16 mouse cellular contexts compared by ENCODE assay signal in genomic region chr5:65514635-65515278, GRCm38 (mm10). TPM values are rescaled to one million over a fixed set of nuclear protein-coding genes. Genes with fewer than 3 reads are reported as not detected.
DNase-seq lines count a peak whose midpoint lies in the region; ATAC-seq lines count a peak whose summit lies in the region.
"Had no signal": no experiment of that assay in that cellular context is flagged by ENCODE, and none has a peak within 500 bp of the region (broad histone marks: within the 10 kb centered on the region; RNA-seq: fewer than 3 reads in every experiment).

No protein-coding gene starts in this region.

- no peak for DNase-seq in heart, adult 8-10 months (ENCODE audit: low spot score)
- peak; percentile 58 to 68 for DNase-seq in B cell, adult 2 months
- no peak for DNase-seq in hindbrain, embryonic 11.5 days (ENCODE audit: low spot score)
- DNase-seq in gastrocnemius, postnatal 10 days = no peak
- no peak for DNase-seq in embryo, embryonic 9.5 days (ENCODE audit: extremely low spot score)
- DNase-seq: embryo, embryonic 11 days; heart, postnatal 10 days had no signal

- H3K9me3 ChIP-seq in heart, embryonic 15.5 days (replicated peaks) = no peaks in the 10 kb centered on the region
- H3K9me3 ChIP-seq in intestine, embryonic 15.5 days = no peaks in the 10 kb centered on the region
- no peaks in the 10 kb centered on the region for H3K9me3 ChIP-seq in hindbrain, embryonic 11.5 days (ENCODE audit: control insufficient read depth, low read length)
- H3K9me3 ChIP-seq: forebrain, embryonic 15.5 days had no signal

- H3K27ac ChIP-seq in heart, embryonic 15.5 days = peak overlapping the region; percentile 47; the same call in 1 of the 2 replicates
- peak overlapping the region; percentile 3; the same call in 1 of the 2 replicates for H3K27ac ChIP-seq in intestine, embryonic 15.5 days
- no peak overlapping the region for H3K27ac ChIP-seq in hindbrain, embryonic 11.5 days (ENCODE audit: low read depth, low read length)
- H3K27ac ChIP-seq: forebrain, embryonic 15.5 days had no signal

- WGBS in heart, embryonic 15.5 days = 53% methylated on average over 5 of the region's 5 CpGs
- WGBS in intestine, embryonic 15.5 days = 46% methylated on average over 5 of the region's 5 CpGs
- 72% methylated on average over 5 of the region's 5 CpGs for WGBS in hindbrain, embryonic 11.5 days

- no peaks in the 10 kb centered on the region for H3K36me3 ChIP-seq in heart, embryonic 15.5 days
- H3K36me3 ChIP-seq in intestine, embryonic 15.5 days = no peaks in the 10 kb centered on the region
- no peaks in the 10 kb centered on the region for H3K36me3 ChIP-seq in hindbrain, embryonic 11.5 days (ENCODE audit: control insufficient read depth, insufficient read depth, low read length)
- H3K36me3 ChIP-seq: forebrain, embryonic 15.5 days had no signal

- no peak overlapping the region for H3K4me3 ChIP-seq in heart, embryonic 15.5 days
- H3K4me3 ChIP-seq in intestine, embryonic 15.5 days (replicated peaks) = no peak overlapping the region
- no peak overlapping the region for H3K4me3 ChIP-seq in hindbrain, embryonic 11.5 days (ENCODE audit: low read depth, low read length)
- H3K4me3 ChIP-seq: forebrain, embryonic 15.5 days had no signal

- no peak overlapping the region for H3K9ac ChIP-seq in heart, embryonic 15.5 days
- no peak overlapping the region for H3K9ac ChIP-seq in intestine, embryonic 15.5 days
- no peak overlapping the region for H3K9ac ChIP-seq in hindbrain, embryonic 11.5 days (ENCODE audit: low read depth, low read length)
- H3K9ac ChIP-seq: forebrain, embryonic 15.5 days had no signal

- no peak for ATAC-seq in heart, embryonic 15.5 days (replicated peaks; ENCODE audit: insufficient number of reproducible peaks, insufficient read depth, low FRiP score, low read depth)
- peak; percentile 84 for ATAC-seq in intestine, embryonic 15.5 days
- ATAC-seq in neutrophil, adult 5-6 weeks (ENCODE audit: extremely low read depth, insufficient number of reproducible peaks, low FRiP score, poor library complexity, severe bottlenecking) = peak; percentile 72
- no peak for ATAC-seq in hindbrain, embryonic 11.5 days (ENCODE audit: low FRiP score)
- ATAC-seq: forebrain, embryonic 15.5 days had no signal

- H3K4me1 ChIP-seq in heart, embryonic 15.5 days (replicated peaks) = no peaks in the 10 kb centered on the region
- H3K4me1 ChIP-seq in intestine, embryonic 15.5 days (replicated peaks) = 0 out of 2 replicates have a peak, but pooled peaks cover 3% of the 10 kb centered on the region
- no peaks in the 10 kb centered on the region for H3K4me1 ChIP-seq in hindbrain, embryonic 11.5 days (replicated peaks; ENCODE audit: control insufficient read depth, insufficient read depth, low read length)
- H3K4me1 ChIP-seq: forebrain, embryonic 15.5 days had no signal

- no peak overlapping the region for H3K4me2 ChIP-seq in heart, embryonic 15.5 days
- no peak overlapping the region for H3K4me2 ChIP-seq in intestine, embryonic 15.5 days (replicated peaks)
- H3K4me2 ChIP-seq in hindbrain, embryonic 11.5 days (replicated peaks; ENCODE audit: low read depth, low read length) = no peak overlapping the region
- H3K4me2 ChIP-seq: forebrain, embryonic 15.5 days had no signal

- H3K27me3 ChIP-seq in heart, embryonic 15.5 days = no peaks in the 10 kb centered on the region
- H3K27me3 ChIP-seq in intestine, embryonic 15.5 days (replicated peaks) = no peaks in the 10 kb centered on the region
- H3K27me3 ChIP-seq in hindbrain, embryonic 11.5 days (ENCODE audit: control insufficient read depth, insufficient read depth, low read length) = no peaks in the 10 kb centered on the region
- H3K27me3 ChIP-seq: forebrain, embryonic 15.5 days had no signal

RNA-seq across cellular contexts. Expression of gene Gm43552, which starts 22.1 kb away (rescaled TPM):
- 0.92 and 1.1 TPM in 2 replicates for polyA plus RNA-seq in heart, embryonic 15.5 days (2015; fragmentation: Nextera tagmentation; extraction: Ambion mirVana)
- total RNA-seq in heart, adult 8-10 months (2022) = 1 to 10 TPM in 2 of 4 experiments, not detected in 2; 3.1 to 6.3 TPM
- polyA plus RNA-seq in intestine, embryonic 15.5 days (2015; fragmentation: Nextera tagmentation; extraction: Ambion mirVana) = not detected in 2 replicates
- not detected in 2 replicates for total RNA-seq in neutrophil, adult 5-6 weeks (2017)
- polyA plus RNA-seq in hindbrain, embryonic 11.5 days (2014; fragmentation: Nextera tagmentation; extraction: Ambion mirVana) = 1.3 TPM in 1 of 2 replicates, not detected in the other
- total RNA-seq in gastrocnemius, postnatal 10 days (2021) = 1 to 10 TPM; 1.3 to 3.7 TPM
- total RNA-seq: heart, postnatal 10 days; left cerebral cortex, postnatal 25 days had no signal
- polyA plus RNA-seq: C2C12; forebrain, embryonic 15.5 days; kidney, embryonic 16.5 days; liver, embryonic 16.5 days; neural tube, embryonic 11.5 days had no signal

RNA-seq across cellular contexts. Expression of gene Smim14, which starts 22.2 kb away (rescaled TPM):
- 112 and 113 TPM in 2 replicates for polyA plus RNA-seq in heart, embryonic 15.5 days (2015; fragmentation: Nextera tagmentation; extraction: Ambion mirVana)
- total RNA-seq in heart, adult 8-10 months (2022) = 100 to 1,000 TPM in 1 of 4 experiments, 10 to 100 TPM in 3; 92.2 to 104 (median 96.7) TPM
- polyA plus RNA-seq in intestine, embryonic 15.5 days (2015; fragmentation: Nextera tagmentation; extraction: Ambion mirVana) = 115 and 124 TPM in 2 replicates
- total RNA-seq in neutrophil, adult 5-6 weeks (2017) = 293 and 297 TPM in 2 replicates
- 109 and 111 TPM in 2 replicates for polyA plus RNA-seq in hindbrain, embryonic 11.5 days (2014; fragmentation: Nextera tagmentation; extraction: Ambion mirVana)
- 10 to 100 TPM; 45.5 to 49.0 TPM for total RNA-seq in gastrocnemius, postnatal 10 days (2021)

RNA-seq across cellular contexts. Expression of gene Ube2k, which starts 22.3 kb away (rescaled TPM):
- 121 and 129 TPM in 2 replicates for polyA plus RNA-seq in heart, embryonic 15.5 days (2015; fragmentation: Nextera tagmentation; extraction: Ambion mirVana)
- 10 to 100 TPM; 51.6 to 68.1 (median 54.5) TPM for total RNA-seq in heart, adult 8-10 months (2022)
- 150 and 155 TPM in 2 replicates for polyA plus RNA-seq in intestine, embryonic 15.5 days (2015; fragmentation: Nextera tagmentation; extraction: Ambion mirVana)
- 42.8 and 43.2 TPM in 2 replicates for total RNA-seq in neutrophil, adult 5-6 weeks (2017)
- 147 and 172 TPM in 2 replicates for polyA plus RNA-seq in hindbrain, embryonic 11.5 days (2014; fragmentation: Nextera tagmentation; extraction: Ambion mirVana)
- 10 to 100 TPM; 76.8 to 81.2 TPM for total RNA-seq in gastrocnemius, postnatal 10 days (2021)

Comparison
In these comparisons a context has a peak if more than half of its experiments do, and no peak if none do; other contexts are left out.
1. ATAC-seq: peak in intestine, embryonic 15.5 days (single experiment) and neutrophil, adult 5-6 weeks (single experiment); none in heart, embryonic 15.5 days (single experiment) and hindbrain, embryonic 11.5 days (single experiment).
2. DNase-seq: peak in B cell, adult 2 months (2 of 2); none in heart, adult 8-10 months (single experiment), hindbrain, embryonic 11.5 days (single experiment), gastrocnemius, postnatal 10 days (single experiment) and embryo, embryonic 9.5 days (single experiment).